Mouse (Mus musculus): ENCODE data around the gene Rtl4. TPM values are rescaled to one million over a fixed set of nuclear protein-coding genes. Genes with fewer than 3 reads are reported as not detected.

Gene Rtl4
- not detected in 2 replicates for polyA plus RNA-seq (2012; ENCODE audit: low replicate concordance)

DNA sequence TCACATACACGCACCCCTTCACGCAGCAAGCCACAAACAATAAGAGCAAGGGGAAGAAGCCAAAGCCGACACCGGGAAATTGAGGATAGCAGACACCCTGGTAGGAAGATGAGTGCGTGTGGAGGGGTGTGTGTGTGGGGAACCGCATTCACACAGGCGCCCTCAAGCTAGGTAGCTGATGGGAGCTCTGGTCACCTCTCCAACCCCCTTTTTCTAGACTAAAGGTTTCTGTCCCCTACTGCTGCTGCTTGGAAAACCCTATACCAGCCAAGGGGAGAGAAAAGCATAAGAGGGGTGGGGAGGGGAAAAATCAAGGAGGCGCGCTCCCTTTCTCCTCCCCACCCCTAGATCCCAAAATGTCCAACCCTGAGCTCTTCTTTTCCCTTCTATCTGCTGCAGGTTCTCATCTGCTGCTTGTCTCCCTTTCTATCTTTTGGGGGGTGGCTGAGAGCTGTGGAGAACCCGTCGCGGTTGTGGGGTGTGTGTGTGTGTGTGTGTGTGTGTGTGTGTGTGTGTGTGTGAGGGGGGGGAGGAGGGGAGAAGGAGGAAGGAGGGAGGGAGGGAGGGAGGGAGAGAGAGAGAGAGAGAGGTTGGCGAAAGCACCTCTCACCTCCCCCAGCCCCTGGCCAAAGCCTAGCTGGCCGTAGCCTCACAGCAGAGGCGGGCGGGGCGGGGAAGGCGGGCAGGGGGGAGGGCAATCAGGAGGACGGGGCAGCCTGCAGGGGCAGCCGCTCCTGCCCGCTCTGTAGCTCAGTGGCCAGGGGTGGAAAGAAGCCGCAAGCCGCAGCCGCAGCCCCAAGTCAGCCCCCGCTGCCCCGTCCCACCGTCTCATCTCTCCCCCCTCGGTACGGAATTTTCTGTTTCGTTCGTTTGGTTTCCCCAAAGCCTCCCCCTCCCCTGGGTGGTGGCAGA lies at the start of gene Rtl4:
Rtl4 (plus strand) TSS at position 701 of the 912 bp plus-strand sequence.

DNA sequence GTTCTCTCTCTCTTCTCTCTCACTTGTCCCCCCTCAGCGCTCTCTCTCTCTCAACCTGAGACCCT lies 733 bp upstream of the Rtl4 start, which contains the start of gene Trpc5:
Trpc5 (minus strand) TSS at position 39 of the 65 bp plus-strand sequence.

Other genes starting within 250 kb of the Rtl4 start
- gene Trpc5os, start 232.3 kb upstream of the Rtl4 start, polyA plus RNA-seq (2012; ENCODE audit: low replicate concordance): not detected in 2 replicates
- gene Trpc5, start 727 bp upstream of the Rtl4 start, polyA plus RNA-seq (2012; ENCODE audit: low replicate concordance): not detected in 2 replicates